Mouse (Mus musculus): ENCODE data around the gene Src. TPM values are rescaled to one million over a fixed set of nuclear protein-coding genes. Genes with fewer than 3 reads are reported as not detected.
A peak's percentile ranks its signal among the peaks of the same experiment; 100 is the strongest.

Src gene
- polyA plus RNA-seq, 1 experiment from 2014 or later, result 16.4 TPM

DNA sequence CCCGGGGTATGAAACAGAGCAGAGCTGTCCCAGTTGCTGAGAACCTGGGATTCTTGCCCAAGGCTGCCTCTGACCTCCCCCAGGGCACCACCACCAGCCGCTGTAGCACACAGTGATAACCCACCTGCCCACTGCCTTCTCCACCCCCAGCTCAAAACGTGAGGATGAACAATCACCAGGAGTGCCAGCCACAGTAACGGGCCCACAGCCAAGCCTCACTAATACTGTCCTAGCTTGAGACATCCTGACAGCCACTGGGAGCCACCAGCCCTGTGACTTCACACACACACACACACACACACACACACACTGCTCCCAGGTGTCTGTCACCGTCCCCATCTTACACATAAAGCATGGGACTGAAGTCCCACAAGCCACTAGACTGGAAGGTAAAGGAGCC is 22.9 kb upstream of the Src start:
- H3K9ac ChIP-seq (replicated peaks; ENCODE audit: low read depth), result no peak overlapping the region
- TF ChIP-seq CTCF (IDR thresholded peaks at IDR 0.05) (no peak), EP300 (IDR thresholded peaks at IDR 0.05) (no peak)
- H3K4me2 ChIP-seq (replicated peaks; ENCODE audit: low read depth, low read length), result no peak overlapping the region
- no peak for ATAC-seq
- no peaks in the 10 kb centered on the region; the same call in 1 of the 2 replicates for H3K4me1 ChIP-seq (ENCODE audit: insufficient read depth, low read depth, low read length)
- H3K4me3 ChIP-seq (ENCODE audit: low read depth, low read length), result no peak overlapping the region
- 39% methylated on average over 5 of the region's 5 CpGs for WGBS
- DNase-seq (ENCODE audit: low spot score), result no peak
- no peaks in the 10 kb centered on the region for H3K9me3 ChIP-seq (ENCODE audit: low read length)
- H3K27me3 ChIP-seq (replicated peaks; ENCODE audit: insufficient read depth, low read length), result no peaks in the 10 kb centered on the region
- H3K27ac ChIP-seq (ENCODE audit: low read length), result peak overlapping the region; percentile 87
- 0 out of 2 replicates have a peak, but pooled peaks cover 6% of the 10 kb centered on the region for H3K36me3 ChIP-seq (ENCODE audit: insufficient read depth, low read length)

DNA sequence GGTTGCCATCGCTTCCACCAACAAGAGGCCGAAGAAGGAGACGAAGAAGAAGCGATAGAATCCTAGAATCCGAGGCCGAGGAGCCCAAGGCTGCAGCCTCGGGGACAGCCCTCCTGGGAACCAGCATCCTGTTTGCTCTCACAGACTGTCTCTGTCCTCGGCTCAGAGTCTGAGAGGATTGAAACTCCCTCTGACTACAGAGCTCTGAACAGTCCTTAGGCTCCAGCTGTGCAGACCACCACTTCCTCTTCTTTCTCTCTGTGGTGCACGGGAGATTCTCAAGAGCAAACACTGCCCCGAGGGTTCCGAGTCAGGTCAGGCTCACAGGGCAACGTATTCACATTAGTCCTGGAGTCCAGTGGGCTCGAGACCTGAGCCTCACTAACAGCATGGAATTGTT is 22.3 kb upstream of the Src start:
- no peak for ATAC-seq

DNA sequence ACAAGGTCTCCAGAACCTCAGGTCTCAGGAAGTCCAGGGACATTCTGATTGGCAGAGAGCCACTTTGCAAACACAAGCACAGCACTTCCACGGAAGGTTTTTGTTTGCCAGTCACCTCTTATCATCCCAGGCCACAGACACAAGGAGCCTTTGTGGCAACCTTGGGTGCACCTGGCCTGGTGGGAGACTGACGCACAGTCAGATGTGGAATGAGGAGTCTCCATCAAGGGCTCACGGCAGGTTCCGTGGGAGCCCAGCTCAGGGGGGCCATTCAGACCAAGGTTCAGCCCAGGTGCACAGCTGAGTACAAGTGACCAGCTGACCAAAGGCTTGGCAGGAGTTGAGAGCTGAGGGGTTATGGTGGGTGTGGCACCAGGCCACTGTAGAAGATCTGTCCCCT is 20.9 kb upstream of the Src start:
- Histone ChIP-seq H3K4me1 (ENCODE audit: insufficient read depth, low read depth, low read length) (no peaks in the 10 kb centered on the region; the same call in 1 of the 2 replicates), H3K4me2 (replicated peaks; ENCODE audit: low read depth, low read length) (no peak overlapping the region), H3K27me3 (replicated peaks; ENCODE audit: insufficient read depth, low read length) (no peaks in the 10 kb centered on the region), H3K27ac (ENCODE audit: low read length) (peak overlapping the region; percentile 72; the same call in 1 of the 2 replicates), H3K36me3 (ENCODE audit: insufficient read depth, low read length) (0 out of 2 replicates have a peak, but pooled peaks cover 6% of the 10 kb centered on the region), H3K4me3 (ENCODE audit: low read depth, low read length) (no peak overlapping the region), H3K9me3 (ENCODE audit: low read length) (no peaks in the 10 kb centered on the region), H3K9ac (replicated peaks; ENCODE audit: low read depth) (no peak overlapping the region)
- peak; percentile 48 for ATAC-seq
- peak; percentile 53 for DNase-seq (ENCODE audit: low spot score)
- TF ChIP-seq CTCF (IDR thresholded peaks at IDR 0.05), result no peak
- no peak for TF ChIP-seq EP300 (IDR thresholded peaks at IDR 0.05)
- WGBS, result 48% methylated on average over 4 of the region's 4 CpGs

More for the DNA sequence above, 22.3 kb upstream of the Src start:
- no peak overlapping the region for H3K4me2 ChIP-seq (replicated peaks; ENCODE audit: low read depth, low read length)
- H3K9me3 ChIP-seq (ENCODE audit: low read length), result no peaks in the 10 kb centered on the region
- WGBS, result 46% methylated on average over 13 of the region's 13 CpGs
- H3K9ac ChIP-seq (replicated peaks; ENCODE audit: low read depth), result no peak overlapping the region
- TF ChIP-seq EP300 (IDR thresholded peaks at IDR 0.05) (no peak), CTCF (IDR thresholded peaks at IDR 0.05) (no peak)
- H3K4me1 ChIP-seq (ENCODE audit: insufficient read depth, low read depth, low read length), result no peaks in the 10 kb centered on the region; the same call in 1 of the 2 replicates
- no peak for DNase-seq (ENCODE audit: low spot score)
- no peak overlapping the region for H3K4me3 ChIP-seq (ENCODE audit: low read depth, low read length)
- peak overlapping the region; percentile 87 for H3K27ac ChIP-seq (ENCODE audit: low read length)
- H3K27me3 ChIP-seq (replicated peaks; ENCODE audit: insufficient read depth, low read length), result no peaks in the 10 kb centered on the region
- H3K36me3 ChIP-seq (ENCODE audit: insufficient read depth, low read length), result 0 out of 2 replicates have a peak, but pooled peaks cover 6% of the 10 kb centered on the region

DNA sequence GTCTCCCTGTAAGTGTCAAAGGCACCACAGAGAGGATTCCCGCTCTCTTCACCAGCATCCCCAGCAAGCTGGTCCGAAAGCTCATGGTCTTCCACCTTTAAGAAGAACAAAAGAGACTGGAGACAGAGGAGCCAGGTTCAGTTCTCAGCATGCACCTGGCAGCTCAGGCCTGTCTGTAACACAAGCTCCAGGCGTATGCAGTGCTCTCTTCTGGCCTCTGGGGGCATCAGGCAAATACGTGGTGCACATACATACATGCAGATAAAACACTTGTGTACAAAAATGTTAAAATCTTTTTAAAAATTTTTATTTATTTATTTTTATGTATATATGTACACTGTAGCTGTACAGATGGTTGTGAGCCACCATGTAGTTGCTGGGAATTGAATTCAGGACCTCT is 19.7 kb upstream of the Src start:
- no peak overlapping the region for H3K27ac ChIP-seq (ENCODE audit: low read length)
- H3K27me3 ChIP-seq (replicated peaks; ENCODE audit: insufficient read depth, low read length), result no peaks in the 10 kb centered on the region
- H3K9me3 ChIP-seq (ENCODE audit: low read length), result no peaks in the 10 kb centered on the region
- no peak overlapping the region for H3K9ac ChIP-seq (replicated peaks; ENCODE audit: low read depth)
- ATAC-seq (no peak), DNase-seq (ENCODE audit: low spot score) (no peak)
- H3K4me2 ChIP-seq (replicated peaks; ENCODE audit: low read depth, low read length), result no peak overlapping the region
- H3K36me3 ChIP-seq (ENCODE audit: insufficient read depth, low read length), result 0 out of 2 replicates have a peak, but pooled peaks cover 6% of the 10 kb centered on the region
- no peak overlapping the region for H3K4me3 ChIP-seq (ENCODE audit: low read depth, low read length)
- H3K4me1 ChIP-seq (ENCODE audit: insufficient read depth, low read depth, low read length), result no peaks in the 10 kb centered on the region; the same call in 1 of the 2 replicates
- TF ChIP-seq EP300 (IDR thresholded peaks at IDR 0.05) (no peak), CTCF (IDR thresholded peaks at IDR 0.05) (peak; percentile 29; the same call in 1 of the 2 replicates)
- WGBS, result 98% methylated on average over 4 of the region's 4 CpGs

DNA sequence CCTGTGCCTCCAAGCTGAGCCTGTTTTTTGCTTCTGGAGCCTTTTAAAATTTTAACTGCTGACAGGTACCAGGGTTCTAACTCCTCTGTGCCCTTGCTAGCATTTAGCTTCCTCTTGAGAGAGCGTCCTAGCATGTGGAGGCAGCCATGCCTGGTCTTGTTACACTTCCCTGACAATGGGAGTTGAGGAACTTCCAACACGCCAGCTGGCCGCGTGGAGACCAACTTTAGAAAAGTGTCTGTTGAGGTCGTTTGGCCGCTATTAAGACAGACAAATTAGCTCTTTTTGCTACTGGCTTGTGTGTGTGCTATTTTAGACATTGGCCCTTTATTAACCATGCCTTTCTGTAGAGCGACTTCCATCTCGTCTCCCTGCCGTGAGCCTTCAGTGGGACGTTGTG is 18.4 kb upstream of the Src start:
- no peak overlapping the region for H3K27ac ChIP-seq (ENCODE audit: low read length)
- no peaks in the 10 kb centered on the region for H3K9me3 ChIP-seq (ENCODE audit: low read length)

DNA sequence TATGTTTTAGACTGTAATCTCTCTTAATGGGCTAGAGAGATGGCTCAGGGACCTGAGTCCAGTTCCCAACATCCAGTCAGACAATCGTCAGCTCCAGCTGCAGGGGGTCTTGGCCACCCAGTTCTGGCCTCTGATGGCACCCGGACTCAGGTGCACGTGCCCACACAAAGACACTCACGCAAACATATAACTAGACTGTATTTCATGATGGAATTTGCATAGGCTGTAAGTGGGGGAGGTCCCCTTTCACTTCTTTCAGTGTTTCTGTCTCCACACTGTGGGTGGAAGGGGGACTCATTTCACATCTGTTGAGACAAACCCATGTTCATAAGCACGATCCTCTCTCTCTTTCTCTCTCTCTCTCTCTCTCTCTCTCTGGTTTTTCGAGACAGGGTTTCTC is 17.8 kb upstream of the Src start:
- Histone ChIP-seq H3K9ac (replicated peaks; ENCODE audit: low read depth) (no peak overlapping the region), H3K27ac (ENCODE audit: low read length) (no peak overlapping the region), H3K4me1 (ENCODE audit: insufficient read depth, low read depth, low read length) (no peaks in the 10 kb centered on the region), H3K27me3 (replicated peaks; ENCODE audit: insufficient read depth, low read length) (no peaks in the 10 kb centered on the region), H3K4me3 (ENCODE audit: low read depth, low read length) (no peak overlapping the region), H3K4me2 (replicated peaks; ENCODE audit: low read depth, low read length) (no peak overlapping the region), H3K9me3 (ENCODE audit: low read length) (no peaks in the 10 kb centered on the region), H3K36me3 (ENCODE audit: insufficient read depth, low read length) (0 out of 2 replicates have a peak, but pooled peaks cover 5% of the 10 kb centered on the region)
- no peak for ATAC-seq
- 89% methylated on average over 6 of the region's 6 CpGs for WGBS
- TF ChIP-seq EP300 (IDR thresholded peaks at IDR 0.05) (no peak), CTCF (IDR thresholded peaks at IDR 0.05) (no peak)
- no peak for DNase-seq (ENCODE audit: low spot score)

More for the DNA sequence above, 18.4 kb upstream of the Src start:
- DNase-seq (ENCODE audit: low spot score) (no peak), ATAC-seq (no peak)
- Histone ChIP-seq H3K4me2 (replicated peaks; ENCODE audit: low read depth, low read length) (no peak overlapping the region), H3K9ac (replicated peaks; ENCODE audit: low read depth) (no peak overlapping the region), H3K4me3 (ENCODE audit: low read depth, low read length) (no peak overlapping the region), H3K4me1 (ENCODE audit: insufficient read depth, low read depth, low read length) (no peaks in the 10 kb centered on the region), H3K36me3 (ENCODE audit: insufficient read depth, low read length) (0 out of 2 replicates have a peak, but pooled peaks cover 6% of the 10 kb centered on the region), H3K27me3 (replicated peaks; ENCODE audit: insufficient read depth, low read length) (no peaks in the 10 kb centered on the region)
- TF ChIP-seq EP300 (IDR thresholded peaks at IDR 0.05) (no peak), CTCF (IDR thresholded peaks at IDR 0.05) (no peak)
- WGBS, result 70% methylated on average over 10 of the region's 10 CpGs
